Mouse (Mus musculus): ENCODE measurements around the gene Npsr1. TPM values are rescaled to one million over a fixed set of nuclear protein-coding genes. Genes with fewer than 3 reads are reported as not detected.

Gene Npsr1
- polyA plus RNA-seq (2015; fragmentation: Nextera tagmentation; extraction: Ambion mirVana): not detected in 2 replicates

GRCm38 (mm10) chr9:24097696-24098095 is at the start of gene Npsr1:
Npsr1 (plus strand) TSS chr9:24097996.
- H3K9ac ChIP-seq: no peak within 1 kb of the TSS
- WGBS: 72% methylated on average over 7 of the region's 7 CpGs
- H3K4me2 ChIP-seq: no peak within 1 kb of the TSS
- H3K36me3 ChIP-seq: no peaks in the 10 kb centered on the region
- no peaks in the 10 kb centered on the region for H3K9me3 ChIP-seq (replicated peaks)
- H3K4me1 ChIP-seq (replicated peaks): no peaks in the 10 kb centered on the region
- ATAC-seq (replicated peaks; ENCODE audit: insufficient number of reproducible peaks, insufficient read depth, low FRiP score, low read depth): no peak
- H3K27me3 ChIP-seq: no peaks in the 10 kb centered on the region
- no peak within 1 kb of the TSS for H3K4me3 ChIP-seq
- H3K27ac ChIP-seq: no peak within 1 kb of the TSS

- no peak overlapping the region for H3K4me2 ChIP-seq
- H3K36me3 ChIP-seq: no peaks in the 10 kb centered on the region
- H3K27me3 ChIP-seq: no peaks in the 10 kb centered on the region
- H3K9me3 ChIP-seq (replicated peaks): no peaks in the 10 kb centered on the region
- H3K27ac ChIP-seq: no peak overlapping the region
- ATAC-seq (replicated peaks; ENCODE audit: insufficient number of reproducible peaks, insufficient read depth, low FRiP score, low read depth): no peak
- no peaks in the 10 kb centered on the region for H3K4me1 ChIP-seq (replicated peaks)
- no peak overlapping the region for H3K4me3 ChIP-seq
- no peak overlapping the region for H3K9ac ChIP-seq
Observed at GRCm38 (mm10) chr9:24051538-24051937, 46.3 kb upstream of the Npsr1 start.

GRCm38 (mm10) chr9:24063251-24063650 is 34.5 kb upstream of the Npsr1 start:
- no peaks in the 10 kb centered on the region for H3K27me3 ChIP-seq
- no peaks in the 10 kb centered on the region for H3K4me1 ChIP-seq (replicated peaks)
- no peaks in the 10 kb centered on the region for H3K9me3 ChIP-seq (replicated peaks)
- no peaks in the 10 kb centered on the region for H3K36me3 ChIP-seq
- H3K4me3 ChIP-seq: no peak overlapping the region
- H3K4me2 ChIP-seq: no peak overlapping the region
- no peak overlapping the region for H3K9ac ChIP-seq
- no peak overlapping the region for H3K27ac ChIP-seq
- ATAC-seq (replicated peaks; ENCODE audit: insufficient number of reproducible peaks, insufficient read depth, low FRiP score, low read depth): no peak

GRCm38 (mm10) chr9:24071664-24072063 is 26.1 kb upstream of the Npsr1 start:
- no peaks in the 10 kb centered on the region for H3K4me1 ChIP-seq (replicated peaks)
- ATAC-seq (replicated peaks; ENCODE audit: insufficient number of reproducible peaks, insufficient read depth, low FRiP score, low read depth): no peak
- H3K4me2 ChIP-seq: no peak overlapping the region
- no peak overlapping the region for H3K9ac ChIP-seq
- no peaks in the 10 kb centered on the region for H3K9me3 ChIP-seq (replicated peaks)
- WGBS: 89% methylated on average over 1 of the region's 1 CpGs
- no peaks in the 10 kb centered on the region for H3K36me3 ChIP-seq
- H3K27ac ChIP-seq: no peak overlapping the region
- H3K27me3 ChIP-seq: no peaks in the 10 kb centered on the region
- no peak overlapping the region for H3K4me3 ChIP-seq

- H3K4me2 ChIP-seq: no peak overlapping the region
- H3K36me3 ChIP-seq: no peaks in the 10 kb centered on the region
- H3K27ac ChIP-seq: no peak overlapping the region
- H3K4me1 ChIP-seq (replicated peaks): no peaks in the 10 kb centered on the region
- no peaks in the 10 kb centered on the region for H3K9me3 ChIP-seq (replicated peaks)
- H3K27me3 ChIP-seq: no peaks in the 10 kb centered on the region
- H3K4me3 ChIP-seq: no peak overlapping the region
- ATAC-seq (replicated peaks; ENCODE audit: insufficient number of reproducible peaks, insufficient read depth, low FRiP score, low read depth): no peak
- no peak overlapping the region for H3K9ac ChIP-seq
Observed at GRCm38 (mm10) chr9:24077596-24077995, 20.2 kb upstream of the Npsr1 start.

- Histone ChIP-seq H3K4me3 (no peak overlapping the region), H3K9ac (no peak overlapping the region)
- no peak for ATAC-seq (replicated peaks; ENCODE audit: insufficient number of reproducible peaks, insufficient read depth, low FRiP score, low read depth)
Observed at GRCm38 (mm10) chr9:24091875-24092274, 5.9 kb upstream of the Npsr1 start.

GRCm38 (mm10) chr9:24098526-24098925 is 730 bp downstream of the Npsr1 start:
- Histone ChIP-seq H3K4me2 (no peak overlapping the region), H3K4me3 (no peak overlapping the region), H3K9ac (no peak overlapping the region), H3K9me3 (replicated peaks) (no peaks in the 10 kb centered on the region), H3K36me3 (no peaks in the 10 kb centered on the region), H3K27me3 (no peaks in the 10 kb centered on the region), H3K4me1 (replicated peaks) (no peaks in the 10 kb centered on the region), H3K27ac (no peak overlapping the region)
- 67% methylated on average over 2 of the region's 2 CpGs for WGBS
- no peak for ATAC-seq (replicated peaks; ENCODE audit: insufficient number of reproducible peaks, insufficient read depth, low FRiP score, low read depth)

More at GRCm38 (mm10) chr9:24091875-24092274, 5.9 kb upstream of the Npsr1 start:
- H3K9me3 ChIP-seq (replicated peaks): no peaks in the 10 kb centered on the region
- H3K36me3 ChIP-seq: no peaks in the 10 kb centered on the region
- H3K4me2 ChIP-seq: no peak overlapping the region
- H3K27ac ChIP-seq: no peak overlapping the region
- H3K27me3 ChIP-seq: no peaks in the 10 kb centered on the region
- no peaks in the 10 kb centered on the region for H3K4me1 ChIP-seq (replicated peaks)

- Histone ChIP-seq H3K4me3 (no peak overlapping the region), H3K4me1 (replicated peaks) (no peaks in the 10 kb centered on the region), H3K4me2 (no peak overlapping the region), H3K27me3 (no peaks in the 10 kb centered on the region), H3K27ac (no peak overlapping the region), H3K9me3 (replicated peaks) (no peaks in the 10 kb centered on the region), H3K9ac (no peak overlapping the region), H3K36me3 (no peaks in the 10 kb centered on the region)
- 70% methylated on average over 4 of the region's 4 CpGs for WGBS
- ATAC-seq (replicated peaks; ENCODE audit: insufficient number of reproducible peaks, insufficient read depth, low FRiP score, low read depth): no peak
Observed at GRCm38 (mm10) chr9:24099631-24100030, 1.8 kb downstream of the Npsr1 start.

- no peaks in the 10 kb centered on the region for H3K27me3 ChIP-seq
- no peak overlapping the region for H3K4me3 ChIP-seq
- H3K36me3 ChIP-seq: no peaks in the 10 kb centered on the region
- H3K4me1 ChIP-seq (replicated peaks): no peaks in the 10 kb centered on the region
- no peak overlapping the region for H3K9ac ChIP-seq
- 33% methylated on average over 4 of the region's 4 CpGs for WGBS
- H3K4me2 ChIP-seq: no peak overlapping the region
- ATAC-seq (replicated peaks; ENCODE audit: insufficient number of reproducible peaks, insufficient read depth, low FRiP score, low read depth): no peak
- no peak overlapping the region for H3K27ac ChIP-seq
- no peaks in the 10 kb centered on the region for H3K9me3 ChIP-seq (replicated peaks)
Observed at GRCm38 (mm10) chr9:24119423-24119822, 21.6 kb downstream of the Npsr1 start.

GRCm38 (mm10) chr9:24133142-24133541 is 35.3 kb downstream of the Npsr1 start:
- ATAC-seq (replicated peaks; ENCODE audit: insufficient number of reproducible peaks, insufficient read depth, low FRiP score, low read depth): no peak
- no peaks in the 10 kb centered on the region for H3K27me3 ChIP-seq
- no peaks in the 10 kb centered on the region for H3K9me3 ChIP-seq (replicated peaks)
- no peak overlapping the region for H3K4me2 ChIP-seq
- no peaks in the 10 kb centered on the region for H3K4me1 ChIP-seq (replicated peaks)
- H3K9ac ChIP-seq: no peak overlapping the region
- no peak overlapping the region for H3K27ac ChIP-seq
- no peaks in the 10 kb centered on the region for H3K36me3 ChIP-seq
- WGBS: 74% methylated on average over 1 of the region's 1 CpGs
- H3K4me3 ChIP-seq: no peak overlapping the region

GRCm38 (mm10) chr9:24136354-24136753 is 38.6 kb downstream of the Npsr1 start:
- Histone ChIP-seq H3K36me3 (no peaks in the 10 kb centered on the region), H3K4me2 (no peak overlapping the region), H3K27ac (no peak overlapping the region), H3K4me1 (replicated peaks) (no peaks in the 10 kb centered on the region), H3K27me3 (no peaks in the 10 kb centered on the region), H3K9ac (no peak overlapping the region), H3K9me3 (replicated peaks) (no peaks in the 10 kb centered on the region), H3K4me3 (no peak overlapping the region)
- ATAC-seq (replicated peaks; ENCODE audit: insufficient number of reproducible peaks, insufficient read depth, low FRiP score, low read depth): no peak

GRCm38 (mm10) chr9:24144341-24144740 is 46.5 kb downstream of the Npsr1 start:
- H3K36me3 ChIP-seq: no peaks in the 10 kb centered on the region
- H3K4me3 ChIP-seq: no peak overlapping the region
- no peaks in the 10 kb centered on the region for H3K4me1 ChIP-seq (replicated peaks)
- no peak overlapping the region for H3K9ac ChIP-seq
- WGBS: 82% methylated on average over 2 of the region's 2 CpGs
- ATAC-seq (replicated peaks; ENCODE audit: insufficient number of reproducible peaks, insufficient read depth, low FRiP score, low read depth): no peak
- no peak overlapping the region for H3K27ac ChIP-seq
- no peak overlapping the region for H3K4me2 ChIP-seq
- no peaks in the 10 kb centered on the region for H3K27me3 ChIP-seq
- H3K9me3 ChIP-seq (replicated peaks): no peaks in the 10 kb centered on the region

- Histone ChIP-seq H3K9ac (no peak overlapping the region), H3K4me1 (replicated peaks) (no peaks in the 10 kb centered on the region), H3K27me3 (no peaks in the 10 kb centered on the region), H3K4me2 (no peak overlapping the region), H3K36me3 (no peaks in the 10 kb centered on the region), H3K4me3 (no peak overlapping the region), H3K27ac (no peak overlapping the region), H3K9me3 (replicated peaks) (no peaks in the 10 kb centered on the region)
- 50% methylated on average over 1 of the region's 1 CpGs for WGBS
- no peak for ATAC-seq (replicated peaks; ENCODE audit: insufficient number of reproducible peaks, insufficient read depth, low FRiP score, low read depth)
Observed at GRCm38 (mm10) chr9:24157208-24157607, 59.4 kb downstream of the Npsr1 start.
